In the genomic region with DNA sequence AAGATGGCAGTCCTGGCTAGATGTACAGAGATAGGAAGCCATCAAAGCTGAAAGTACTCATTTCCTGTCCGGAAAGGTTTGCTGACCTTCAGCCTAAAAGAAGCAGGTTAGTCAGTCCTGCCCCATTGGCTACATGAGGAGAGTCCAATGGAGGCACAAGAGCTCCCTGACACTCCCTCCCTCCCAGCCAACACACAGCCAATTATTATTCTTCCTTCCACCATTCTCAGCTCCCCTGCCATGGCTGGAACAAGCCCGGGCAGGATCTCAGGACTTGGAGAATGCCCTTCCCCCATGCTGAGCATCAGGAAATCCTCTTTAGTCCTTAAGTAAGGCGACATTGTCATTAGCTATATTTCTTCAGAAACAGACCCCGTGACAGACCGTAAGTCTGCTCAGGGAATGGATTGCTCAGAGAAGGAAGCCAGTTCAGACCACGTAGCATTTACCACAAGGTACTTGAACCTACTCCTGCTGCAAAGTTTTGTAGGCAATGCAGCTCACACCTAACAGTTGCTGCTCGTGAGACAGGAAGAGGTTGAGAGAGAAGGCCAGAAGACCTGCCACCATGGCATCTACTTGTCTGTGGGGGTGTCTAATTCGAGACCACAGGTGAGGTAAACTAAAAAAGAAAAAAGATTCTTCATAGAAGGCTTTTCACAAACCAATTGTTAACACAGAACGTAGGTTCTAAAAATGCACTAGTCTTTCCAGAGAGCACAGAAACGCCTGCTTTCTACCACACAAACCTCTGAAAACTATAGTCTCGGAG, we compare ENCODE assay signal across 12 mouse cellular contexts. TPM values are rescaled to one million over a fixed set of nuclear protein-coding genes. Genes with fewer than 3 reads are reported as not detected.
A peak's percentile ranks its signal among the peaks of the same experiment; 100 is the strongest.
DNase-seq lines count a peak whose midpoint lies in the region; ATAC-seq and TF ChIP-seq lines count a peak whose summit lies in the region.
"Had no signal": no experiment of that assay in that cellular context is flagged by ENCODE, and none has a peak within 500 bp of the region (broad histone marks: within the 10 kb centered on the region; RNA-seq: fewer than 3 reads in every experiment).

No protein-coding gene starts in this region.

- ATAC-seq in liver, embryonic 11.5 days (replicated peaks; ENCODE audit: low FRiP score), result no peak

- H3K4me3 ChIP-seq in liver, adult 2 months (ENCODE audit: insufficient read depth, low read depth, low read length), result no peak overlapping the region
- no peak overlapping the region for H3K4me3 ChIP-seq in liver, embryonic 11.5 days (ENCODE audit: low read depth, low read length)
- H3K4me3 ChIP-seq in limb, embryonic 10.5 days, result no peak overlapping the region
- H3K4me3 ChIP-seq in layer of hippocampus, adult 2 months, result no peak overlapping the region
- H3K4me3 ChIP-seq: midbrain, embryonic 12.5 days had no signal

- DNase-seq in liver, adult 2 months (ENCODE audit: extremely low read depth, low read depth, low spot score), result no peak
- DNase-seq in liver, embryonic 11.5 days (ENCODE audit: low spot score), result no peak
- DNase-seq in B cell, adult 2 months, result peak; percentile 57 to 61
- peak; percentile 48 for DNase-seq in ES-CJ7 (ENCODE audit: low read depth, low spot score)
- DNase-seq in limb, embryonic 10.5 days (ENCODE audit: low spot score), result no peak
- DNase-seq in layer of hippocampus, adult 2 months (ENCODE audit: low spot score in 2 of 2), result no peak
- no peak for DNase-seq in MN1 (ENCODE audit: low spot score)
- DNase-seq: cerebellum, postnatal 14 days; thymus, postnatal 14 days had no signal

- H3K9ac ChIP-seq in liver, adult 2 months (ENCODE audit: low read depth, low read length), result no peak overlapping the region
- H3K9ac ChIP-seq in liver, embryonic 11.5 days (ENCODE audit: low read depth, low read length), result no peak overlapping the region
- H3K9ac ChIP-seq: midbrain, embryonic 12.5 days had no signal

- H3K27me3 ChIP-seq in liver, adult 2 months (ENCODE audit: control insufficient read depth, insufficient read depth, low read length), result no peaks in the 10 kb centered on the region; the same call in 1 of the 2 replicates
- no peaks in the 10 kb centered on the region for H3K27me3 ChIP-seq in liver, embryonic 11.5 days (replicated peaks; ENCODE audit: control insufficient read depth, insufficient read depth, low read length)
- no peaks in the 10 kb centered on the region for H3K27me3 ChIP-seq in limb, embryonic 10.5 days (ENCODE audit: low read depth, poor library complexity, severe bottlenecking)
- H3K27me3 ChIP-seq: midbrain, embryonic 12.5 days had no signal

- 80% methylated on average over 11 of the region's 11 CpGs for WGBS in liver, adult 2 months
- WGBS in liver, embryonic 11.5 days, result 64% methylated on average over 11 of the region's 11 CpGs
- 79% methylated on average over 11 of the region's 11 CpGs for WGBS in limb, embryonic 10.5 days

- TF ChIP-seq CTCF in liver, adult 2 months (IDR thresholded peaks at IDR 0.05; ENCODE audit: low read depth, low read length), result no peak
- TF ChIP-seq CTCF in layer of hippocampus, adult 2 months (conservative IDR thresholded peaks at IDR 0.05), result no peak

- H3K4me2 ChIP-seq in liver, embryonic 11.5 days, result no peak overlapping the region
- H3K4me2 ChIP-seq: midbrain, embryonic 12.5 days had no signal

- peaks cover 3% of the 10 kb centered on the region; the same call in 1 of the 2 replicates for H3K4me1 ChIP-seq in liver, adult 2 months (ENCODE audit: control insufficient read depth, insufficient read depth, low read length)
- no peaks in the 10 kb centered on the region for H3K4me1 ChIP-seq in liver, embryonic 11.5 days (replicated peaks; ENCODE audit: control insufficient read depth, insufficient read depth, low read length)
- no peaks in the 10 kb centered on the region for H3K4me1 ChIP-seq in limb, embryonic 10.5 days
- H3K4me1 ChIP-seq: midbrain, embryonic 12.5 days had no signal

- peak overlapping the region; percentile 62 for H3K27ac ChIP-seq in liver, adult 2 months (replicated peaks; ENCODE audit: insufficient read depth, low read depth, low read length)
- no peak overlapping the region for H3K27ac ChIP-seq in liver, embryonic 11.5 days (ENCODE audit: low read depth, low read length)
- H3K27ac ChIP-seq in limb, embryonic 10.5 days, result 0 out of 2 replicates have a peak overlapping the region, but pooled peaks have one; percentile 59
- no peak overlapping the region for H3K27ac ChIP-seq in layer of hippocampus, adult 2 months
- H3K27ac ChIP-seq: midbrain, embryonic 12.5 days had no signal

- no peak for TF ChIP-seq POLR2A in liver, adult 2 months (IDR thresholded peaks at IDR 0.05; ENCODE audit: extremely low read depth, insufficient read depth, low read length)

- H3K9me3 ChIP-seq in liver, embryonic 11.5 days (ENCODE audit: control insufficient read depth, low read length), result peaks cover 6% of the 10 kb centered on the region; the same call in 1 of the 2 replicates
- no peaks in the 10 kb centered on the region for H3K9me3 ChIP-seq in limb, embryonic 10.5 days (replicated peaks)
- H3K9me3 ChIP-seq: midbrain, embryonic 12.5 days had no signal

- no peaks in the 10 kb centered on the region for H3K79me2 ChIP-seq in liver, adult 2 months (ENCODE audit: control insufficient read depth, insufficient read depth, low read length)

- no peaks in the 10 kb centered on the region for H3K36me3 ChIP-seq in liver, adult 2 months (ENCODE audit: control insufficient read depth, insufficient read depth, low read length)
- no peaks in the 10 kb centered on the region for H3K36me3 ChIP-seq in liver, embryonic 11.5 days (ENCODE audit: control insufficient read depth, insufficient read depth, low read length)
- H3K36me3 ChIP-seq in limb, embryonic 10.5 days, result no peaks in the 10 kb centered on the region
- H3K36me3 ChIP-seq: midbrain, embryonic 12.5 days had no signal

RNA-seq across cellular contexts. Expression of a gene that starts 15.1 kb away (rescaled TPM):
- total RNA-seq in liver, adult 2 months (2014; rRNA removed), result 15.9 and 17.8 TPM in 2 replicates
- polyA plus RNA-seq in liver, adult 2 months (2012; rRNA removed), result 4.3 and 4.8 TPM in 2 replicates
- 22.0 and 25.0 TPM in 2 replicates for polyA plus RNA-seq in liver, embryonic 11.5 days (2014; fragmentation: Nextera tagmentation; extraction: Ambion mirVana)
- 8.6 and 10.7 TPM in 2 replicates for polyA plus RNA-seq in limb, embryonic 10.5 days (2016; fragmentation: Nextera tagmentation; extraction: Ambion mirVana)
- 1 to 10 TPM; 6.4 to 6.6 TPM for total RNA-seq in layer of hippocampus, adult 2 months (2021)

RNA-seq across cellular contexts. Expression of a gene that starts 31.8 kb away (rescaled TPM):
- total RNA-seq in liver, adult 2 months (2014; rRNA removed), result 38.9 and 41.8 TPM in 2 replicates
- polyA plus RNA-seq in liver, adult 2 months (2012; rRNA removed), result 13.2 and 17.4 TPM in 2 replicates
- 36.5 and 40.3 TPM in 2 replicates for polyA plus RNA-seq in liver, embryonic 11.5 days (2014; fragmentation: Nextera tagmentation; extraction: Ambion mirVana)
- 47.3 and 51.9 TPM in 2 replicates for polyA plus RNA-seq in limb, embryonic 10.5 days (2016; fragmentation: Nextera tagmentation; extraction: Ambion mirVana)
- total RNA-seq in layer of hippocampus, adult 2 months (2021), result 10 to 100 TPM; 89.3 to 97.2 TPM

RNA-seq across cellular contexts. Expression of a gene that starts 34.6 kb away (rescaled TPM):
- 0.18 and 0.20 TPM in 2 replicates for total RNA-seq in liver, adult 2 months (2014; rRNA removed)
- 0.16 and 0.47 TPM in 2 replicates for polyA plus RNA-seq in liver, adult 2 months (2012; rRNA removed)
- polyA plus RNA-seq in liver, embryonic 11.5 days (2014; fragmentation: Nextera tagmentation; extraction: Ambion mirVana), result 0.36 TPM in 1 of 2 replicates, not detected in the other
- 0.05 and 0.21 TPM in 2 replicates for polyA plus RNA-seq in limb, embryonic 10.5 days (2016; fragmentation: Nextera tagmentation; extraction: Ambion mirVana)
- total RNA-seq in layer of hippocampus, adult 2 months (2021), result not detected
- total RNA-seq: gastrocnemius, adult 8-10 months had no signal
- polyA plus RNA-seq: limb, embryonic 11.5 days had no signal

RNA-seq across cellular contexts. Expression of a gene that starts 59.7 kb away (rescaled TPM):
- 0.28 TPM in 1 of 2 replicates, not detected in the other for total RNA-seq in liver, adult 2 months (2014; rRNA removed)
- polyA plus RNA-seq in liver, adult 2 months (2012; rRNA removed), result not detected in 2 replicates
- not detected in 2 replicates for polyA plus RNA-seq in liver, embryonic 11.5 days (2014; fragmentation: Nextera tagmentation; extraction: Ambion mirVana)
- polyA plus RNA-seq in limb, embryonic 10.5 days (2016; fragmentation: Nextera tagmentation; extraction: Ambion mirVana), result 2.2 TPM in 1 of 2 replicates, not detected in the other
- total RNA-seq in layer of hippocampus, adult 2 months (2021), result 10 to 100 TPM in 1 of 2 experiments, 1 to 10 TPM in 1; 8.2 to 10.1 TPM
- polyA plus RNA-seq: midbrain, embryonic 12.5 days had no signal

Comparison
In these comparisons a context has a peak if more than half of its experiments do, and no peak if none do; other contexts are left out.
1. H3K27ac ChIP-seq: peak in liver, adult 2 months (single experiment) and limb, embryonic 10.5 days (single experiment); none in liver, embryonic 11.5 days (single experiment) and layer of hippocampus, adult 2 months (single experiment).
2. DNase-seq: peak in B cell, adult 2 months (2 of 2) and ES-CJ7 (single experiment); none in liver, adult 2 months (single experiment), liver, embryonic 11.5 days (single experiment), limb, embryonic 10.5 days (single experiment), layer of hippocampus, adult 2 months (0 of 2) and MN1 (single experiment).